Mouse (Mus musculus): ENCODE measurements around the gene Secisbp2l. TPM values are rescaled to one million over a fixed set of nuclear protein-coding genes. Genes with fewer than 3 reads are reported as not detected.

Gene Secisbp2l
- polyA plus RNA-seq, 1 experiment from 2014 or later = 21.8 TPM

- Histone ChIP-seq H3K4me3 (no peak overlapping the region), H3K27ac (no peak overlapping the region), H3K36me3 (peaks cover 30% of the 10 kb centered on the region), H3K27me3 (no peaks in the 10 kb centered on the region), H3K4me2 (replicated peaks) (no peak overlapping the region), H3K9ac (no peak overlapping the region), H3K4me1 (peaks cover 19% of the 10 kb centered on the region), H3K9me3 (no peaks in the 10 kb centered on the region)
- no peak for ATAC-seq (ENCODE audit: low FRiP score, low read depth)
- 69% methylated on average over 2 of the region's 2 CpGs for WGBS
These were observed 47.2 kb downstream of the Secisbp2l start for GRCm38 (mm10) chr2:125735333-125736024.

GRCm38 (mm10) chr2:125734741-125735140, 47.9 kb downstream of the Secisbp2l start:
- no peaks in the 10 kb centered on the region for H3K27me3 ChIP-seq
- no peak overlapping the region for H3K4me2 ChIP-seq (replicated peaks)
- H3K36me3 ChIP-seq = peaks cover 23% of the 10 kb centered on the region
- no peak for ATAC-seq (ENCODE audit: low FRiP score, low read depth)
- H3K27ac ChIP-seq = no peak overlapping the region
- H3K4me3 ChIP-seq = no peak overlapping the region
- no peak overlapping the region for H3K9ac ChIP-seq
- H3K9me3 ChIP-seq = no peaks in the 10 kb centered on the region
- H3K4me1 ChIP-seq = peaks cover 19% of the 10 kb centered on the region

GRCm38 (mm10) chr2:125731763-125732560, 50.7 kb downstream of the Secisbp2l start:
- H3K4me1 ChIP-seq = peaks cover 19% of the 10 kb centered on the region
- peak overlapping the region; percentile 46 for H3K4me3 ChIP-seq
- no peaks in the 10 kb centered on the region for H3K9me3 ChIP-seq
- H3K4me2 ChIP-seq (replicated peaks) = peak overlapping the region; percentile 70
- peak; percentile 93 for ATAC-seq (ENCODE audit: low FRiP score, low read depth)
- H3K27me3 ChIP-seq = 0 out of 2 replicates have a peak, but pooled peaks cover under 1% of the 10 kb centered on the region
- WGBS = 7% methylated on average over 35 of the region's 35 CpGs
- peaks cover 4% of the 10 kb centered on the region; the same call in 1 of the 2 replicates for H3K36me3 ChIP-seq
- H3K27ac ChIP-seq = peak overlapping the region; percentile 89
- H3K9ac ChIP-seq = peak overlapping the region; percentile 72

- Histone ChIP-seq H3K4me2 (replicated peaks) (peak overlapping the region; percentile 99), H3K27ac (no peak overlapping the region), H3K4me1 (peaks cover 25% of the 10 kb centered on the region), H3K36me3 (no peaks in the 10 kb centered on the region), H3K27me3 (peaks cover 54% of the 10 kb centered on the region), H3K9ac (no peak overlapping the region), H3K9me3 (no peaks in the 10 kb centered on the region), H3K4me3 (peak overlapping the region; percentile 50)
- WGBS = 2% methylated on average over 16 of the region's 16 CpGs
- no peak for ATAC-seq (ENCODE audit: low FRiP score, low read depth)
These were observed 58.0 kb downstream of the Secisbp2l start for GRCm38 (mm10) chr2:125724546-125725114.

GRCm38 (mm10) chr2:125724086-125724430, 58.6 kb downstream of the Secisbp2l start, which contains the start of gene Shc4:
TSS of gene Shc4 (minus strand) at chr2:125724148.
- Histone ChIP-seq H3K27ac (no peak within 1 kb of the TSS), H3K27me3 (peaks cover 54% of the 10 kb centered on the region), H3K4me1 (peaks cover 25% of the 10 kb centered on the region), H3K36me3 (no peaks in the 10 kb centered on the region), H3K9me3 (no peaks in the 10 kb centered on the region), H3K4me2 (replicated peaks) (peak within 1 kb of the TSS; percentile 99), H3K9ac (peak within 1 kb of the TSS; percentile 68), H3K4me3 (peak within 1 kb of the TSS; percentile 50)
- peak; percentile 83 for ATAC-seq (ENCODE audit: low FRiP score, low read depth)
- WGBS = 0% methylated on average over 15 of the region's 15 CpGs

GRCm38 (mm10) chr2:125723408-125724085, 59.1 kb downstream of the Secisbp2l start:
- no peaks in the 10 kb centered on the region for H3K36me3 ChIP-seq
- H3K4me2 ChIP-seq (replicated peaks) = peak overlapping the region; percentile 99
- no peak overlapping the region for H3K27ac ChIP-seq
- WGBS = 0% methylated on average over 34 of the region's 34 CpGs
- H3K27me3 ChIP-seq = peaks cover 54% of the 10 kb centered on the region
- peak overlapping the region; percentile 68 for H3K9ac ChIP-seq
- no peaks in the 10 kb centered on the region for H3K9me3 ChIP-seq
- peak overlapping the region; percentile 50 for H3K4me3 ChIP-seq
- H3K4me1 ChIP-seq = peaks cover 25% of the 10 kb centered on the region
- ATAC-seq (ENCODE audit: low FRiP score, low read depth) = peak; percentile 79

GRCm38 (mm10) chr2:125723086-125723407, 59.6 kb downstream of the Secisbp2l start:
- WGBS = 1% methylated on average over 18 of the region's 18 CpGs
- Histone ChIP-seq H3K4me2 (replicated peaks) (peak overlapping the region; percentile 99), H3K36me3 (no peaks in the 10 kb centered on the region), H3K4me1 (peaks cover 25% of the 10 kb centered on the region), H3K4me3 (peak overlapping the region; percentile 50), H3K27me3 (peaks cover 56% of the 10 kb centered on the region), H3K9ac (peak overlapping the region; percentile 68), H3K27ac (no peak overlapping the region), H3K9me3 (no peaks in the 10 kb centered on the region)
- ATAC-seq (ENCODE audit: low FRiP score, low read depth) = peak; percentile 9; the same call in 1 of the 2 replicates

GRCm38 (mm10) chr2:125716599-125716998, 66.1 kb downstream of the Secisbp2l start:
- 79% methylated on average over 8 of the region's 8 CpGs for WGBS
- Histone ChIP-seq H3K27me3 (peaks cover 16% of the 10 kb centered on the region), H3K27ac (no peak overlapping the region), H3K4me2 (replicated peaks) (no peak overlapping the region), H3K4me3 (no peak overlapping the region), H3K9ac (no peak overlapping the region), H3K4me1 (no peaks in the 10 kb centered on the region), H3K9me3 (no peaks in the 10 kb centered on the region), H3K36me3 (no peaks in the 10 kb centered on the region)
- ATAC-seq (ENCODE audit: low FRiP score, low read depth) = no peak

- no peak overlapping the region for H3K4me3 ChIP-seq
- no peaks in the 10 kb centered on the region for H3K27me3 ChIP-seq
- no peak overlapping the region for H3K9ac ChIP-seq
- no peaks in the 10 kb centered on the region for H3K9me3 ChIP-seq
- no peak overlapping the region for H3K27ac ChIP-seq
- H3K4me2 ChIP-seq (replicated peaks) = no peak overlapping the region
- no peaks in the 10 kb centered on the region for H3K4me1 ChIP-seq
- WGBS = 90% methylated on average over 5 of the region's 5 CpGs
- ATAC-seq (ENCODE audit: low FRiP score, low read depth) = no peak
- H3K36me3 ChIP-seq = no peaks in the 10 kb centered on the region
These were observed 76.2 kb downstream of the Secisbp2l start for GRCm38 (mm10) chr2:125706510-125706921.

- Histone ChIP-seq H3K4me2 (replicated peaks) (no peak overlapping the region), H3K36me3 (no peaks in the 10 kb centered on the region), H3K4me3 (no peak overlapping the region), H3K27me3 (no peaks in the 10 kb centered on the region), H3K27ac (no peak overlapping the region), H3K9ac (no peak overlapping the region), H3K4me1 (no peaks in the 10 kb centered on the region), H3K9me3 (no peaks in the 10 kb centered on the region)
- 49% methylated on average over 12 of the region's 12 CpGs for WGBS
- no peak for ATAC-seq (ENCODE audit: low FRiP score, low read depth)
These were observed 77.6 kb downstream of the Secisbp2l start for GRCm38 (mm10) chr2:125704907-125705631.

- Histone ChIP-seq H3K4me3 (no peak overlapping the region), H3K27ac (no peak overlapping the region), H3K4me1 (no peaks in the 10 kb centered on the region), H3K9me3 (no peaks in the 10 kb centered on the region), H3K4me2 (replicated peaks) (no peak overlapping the region), H3K27me3 (no peaks in the 10 kb centered on the region), H3K36me3 (no peaks in the 10 kb centered on the region), H3K9ac (no peak overlapping the region)
- no peak for ATAC-seq (ENCODE audit: low FRiP score, low read depth)
- WGBS = 76% methylated on average over 2 of the region's 2 CpGs
These were observed 79.8 kb downstream of the Secisbp2l start for GRCm38 (mm10) chr2:125702851-125703250.
